Mouse (Mus musculus) liver, adult 2 months (tissue): ENCODE measurements around the gene 4930579F01Rik. TPM values are rescaled to one million over a fixed set of nuclear protein-coding genes. Genes with fewer than 3 reads are reported as not detected.

Experiments used
- DNase-seq: peaks from one replicate; pipeline ENCODE4 v3.0.0-alpha.2; 2011; ENCODE audit warnings: low read depth, low spot score; ENCODE audit errors: extremely low read depth
- H3K27ac ChIP-seq: fragments of 200-500 bp; replicated peaks from 2 replicates; pipeline ENCODE4 v1.5.1; 2012; ENCODE audit warnings: low read depth, mild to moderate bottlenecking, control low read depth, inconsistent platforms, low read length; ENCODE audit not compliant: insufficient read depth
- H3K27me3 ChIP-seq: fragments of 200-500 bp; 2 replicates; pipeline ENCODE4 v1.6.1; 2012; ENCODE audit warnings: mild to moderate bottlenecking, moderate library complexity, low read length, inconsistent platforms; ENCODE audit not compliant: control insufficient read depth, insufficient read depth
- H3K36me3 ChIP-seq: fragments of 200-500 bp; 2 replicates; pipeline ENCODE4 v1.6.1; 2012; ENCODE audit warnings: low read length, inconsistent platforms; ENCODE audit not compliant: control insufficient read depth, insufficient read depth
- H3K4me1 ChIP-seq: fragments of 200-500 bp; 2 replicates; pipeline ENCODE4 v1.6.1; 2011; ENCODE audit warnings: low read length; ENCODE audit not compliant: control insufficient read depth, insufficient read depth
- H3K4me3 ChIP-seq: fragments of 200-500 bp; 2 replicates; pipeline ENCODE4 v1.5.1; 2011; ENCODE audit warnings: low read depth, mild to moderate bottlenecking, control low read depth, low read length, moderate library complexity; ENCODE audit not compliant: insufficient read depth
- H3K79me2 ChIP-seq: fragments of 200-500 bp; 2 replicates; pipeline ENCODE4 v1.6.1; 2012; ENCODE audit warnings: inconsistent platforms, mild to moderate bottlenecking, low read length, moderate library complexity; ENCODE audit not compliant: control insufficient read depth, insufficient read depth
- H3K9ac ChIP-seq: fragments of 200-500 bp; 2 replicates; pipeline ENCODE4 v1.6.1; 2012; ENCODE audit warnings: low read depth, mild to moderate bottlenecking, control low read depth, inconsistent platforms, low read length
- CTCF ChIP-seq: fragments of 200-500 bp; IDR thresholded peaks from 2 replicates; pipeline ENCODE4 v1.5.1; 2011; ENCODE audit warnings: low read depth, low read length, control low read depth
- POLR2A ChIP-seq: fragments of 200-500 bp; IDR thresholded peaks from 2 replicates; pipeline ENCODE4 v1.6.1; 2011; ENCODE audit warnings: low read length, control low read depth; ENCODE audit not compliant: insufficient read depth; ENCODE audit errors: extremely low read depth
- WGBS: fragments of 180-500 bp; shearing (Covaris S2); methylation state at CpG from one replicate; pipeline ENCODE4 v1.1.7; 2018; 5-methylcytosine and 5-hydroxymethylcytosine counted together
- polyA plus RNA-seq: library from polyadenylated mRNA; depleted of rRNA; stranded (reverse); fragments of >200 nt; gene quantifications from 2 replicates; pipeline ENCODE4 v1.2.3, GENCODE M21; 2012
- total RNA-seq: library from RNA; depleted of rRNA; stranded (reverse); fragments of >200 nt; gene quantifications from 2 replicates; pipeline ENCODE4 v1.2.3, GENCODE M21; 2014

Gene 4930579F01Rik
- total and polyA plus RNA-seq, 2 experiments = not detected

DNA sequence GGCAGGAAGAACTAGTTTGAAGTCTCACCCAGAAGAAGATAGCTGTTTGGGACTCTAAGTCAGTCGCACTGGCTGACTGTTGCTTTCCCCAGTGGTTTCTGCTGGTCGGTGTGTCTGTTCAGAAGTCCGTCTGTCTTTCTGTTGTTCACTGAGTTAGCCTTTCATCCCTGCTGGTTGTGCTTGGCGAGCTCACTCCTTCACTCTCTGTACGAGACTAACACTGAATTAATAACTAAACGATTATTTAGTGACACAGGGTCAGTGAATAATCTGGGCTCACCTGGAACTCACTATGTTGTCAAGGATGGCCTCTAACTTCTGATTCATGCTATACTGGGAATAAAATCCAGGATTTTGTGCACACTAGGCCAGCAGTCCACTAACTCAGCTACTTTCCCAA is 45.8 kb upstream of the 4930579F01Rik start:
- H3K4me3 ChIP-seq = peak overlapping the region; percentile 61
- H3K27ac ChIP-seq = peak overlapping the region; percentile 95
- H3K27me3 ChIP-seq = no peaks in the 10 kb centered on the region
- H3K4me1 ChIP-seq = peaks cover 46% of the 10 kb centered on the region
- peak overlapping the region; percentile 88 for H3K9ac ChIP-seq
- peak; percentile 91 for DNase-seq
- TF ChIP-seq CTCF = no peak
- 0 out of 2 replicates have a peak, but pooled peaks have one; percentile 31 for TF ChIP-seq POLR2A
- H3K79me2 ChIP-seq = peaks cover 7% of the 10 kb centered on the region; the same call in 1 of the 2 replicates
- H3K36me3 ChIP-seq = peaks cover 24% of the 10 kb centered on the region
- 19% methylated on average over 6 of the region's 6 CpGs for WGBS

DNA sequence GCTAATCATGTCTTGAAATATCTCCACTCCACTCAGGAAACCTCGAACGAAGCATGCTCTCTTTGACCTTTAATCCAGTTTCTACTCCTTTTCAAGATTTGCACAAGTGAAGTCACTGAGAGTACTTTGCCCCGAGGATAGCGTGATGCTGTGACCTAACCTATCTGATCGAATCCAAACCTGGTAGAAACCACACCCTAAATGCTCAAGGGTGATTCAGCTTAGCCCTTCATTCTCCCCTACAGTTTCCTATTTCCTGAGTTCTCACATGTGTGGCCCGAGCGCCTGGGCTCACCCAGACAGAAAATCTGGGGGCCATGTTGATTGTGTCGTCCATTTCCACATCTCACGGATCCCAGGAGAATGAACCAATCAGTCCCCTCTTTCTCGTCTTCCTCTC is 44.4 kb upstream of the 4930579F01Rik start:
- peak; percentile 62; the same call in 1 of the 2 replicates for TF ChIP-seq POLR2A
- TF ChIP-seq CTCF = no peak
- H3K4me3 ChIP-seq = peak overlapping the region; percentile 61
- DNase-seq = peak; percentile 99
- 18% methylated on average over 10 of the region's 10 CpGs for WGBS
- H3K27ac ChIP-seq = peak overlapping the region; percentile 97
- peaks cover 7% of the 10 kb centered on the region; the same call in 1 of the 2 replicates for H3K79me2 ChIP-seq
- peaks cover 34% of the 10 kb centered on the region for H3K4me1 ChIP-seq
- peaks cover 33% of the 10 kb centered on the region for H3K36me3 ChIP-seq
- H3K9ac ChIP-seq = peak overlapping the region; percentile 88
- no peaks in the 10 kb centered on the region; the same call in 1 of the 2 replicates for H3K27me3 ChIP-seq

DNA sequence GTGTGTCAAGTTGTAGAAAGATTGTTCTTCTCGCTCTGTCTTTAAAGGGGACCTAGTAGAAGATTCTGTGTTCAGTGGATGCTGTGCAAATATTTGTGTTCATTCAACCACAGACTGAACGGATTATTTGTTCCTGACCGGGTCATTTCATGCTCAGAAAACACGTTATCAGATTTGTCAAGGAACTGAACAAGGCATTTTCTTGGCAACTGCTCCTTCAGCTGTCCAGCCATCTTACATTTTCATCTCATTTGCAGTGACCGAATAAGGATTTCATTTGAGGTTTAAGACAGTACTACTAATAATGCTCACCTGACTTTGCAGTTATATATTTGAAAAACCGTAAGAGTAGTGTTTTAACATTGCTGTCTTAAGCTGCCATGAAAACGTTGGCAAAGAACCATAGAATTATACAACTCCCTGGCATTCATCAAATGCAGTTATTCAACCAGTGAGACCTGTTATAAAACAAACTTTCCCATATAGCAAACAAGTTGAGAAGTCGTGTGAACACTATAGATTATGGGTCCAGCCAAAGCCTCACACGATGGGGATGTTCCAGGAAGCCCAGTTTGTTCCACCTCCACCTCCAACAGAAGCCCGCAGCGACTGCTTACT is 43.0 kb upstream of the 4930579F01Rik start:
- peak; percentile 92 for DNase-seq
- peak overlapping the region; percentile 97 for H3K27ac ChIP-seq
- H3K4me1 ChIP-seq = peaks cover 27% of the 10 kb centered on the region
- H3K79me2 ChIP-seq = peaks cover 7% of the 10 kb centered on the region; the same call in 1 of the 2 replicates
- WGBS = 33% methylated on average over 11 of the region's 11 CpGs
- H3K36me3 ChIP-seq = peaks cover 33% of the 10 kb centered on the region
- no peaks in the 10 kb centered on the region; the same call in 1 of the 2 replicates for H3K27me3 ChIP-seq
- peak overlapping the region; percentile 31 for H3K4me3 ChIP-seq
- no peak for TF ChIP-seq CTCF
- TF ChIP-seq POLR2A = no peak
- peak overlapping the region; percentile 75 for H3K9ac ChIP-seq

DNA sequence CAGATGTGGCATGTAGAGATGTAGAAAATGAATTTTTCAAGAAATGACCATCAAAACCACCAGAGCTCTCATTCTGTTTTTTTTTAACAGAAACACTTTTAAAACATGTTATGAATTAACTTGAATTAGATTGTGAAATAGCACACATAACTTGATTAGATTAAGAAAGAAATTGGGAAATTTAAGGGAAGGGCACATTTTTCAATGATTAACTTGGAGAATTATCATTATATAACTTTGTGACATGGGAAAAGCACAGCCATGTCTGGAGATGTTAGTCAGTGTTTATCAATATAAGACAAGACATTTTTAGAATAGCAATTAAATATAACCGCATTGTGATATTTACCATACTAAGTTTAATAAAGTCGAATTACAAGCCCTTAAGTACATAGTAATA is 37.9 kb upstream of the 4930579F01Rik start:
- Histone ChIP-seq H3K4me3 (no peak overlapping the region; the same call in 1 of the 2 replicates), H3K9ac (no peak overlapping the region), H3K27me3 (no peaks in the 10 kb centered on the region; the same call in 1 of the 2 replicates), H3K36me3 (peaks cover 47% of the 10 kb centered on the region), H3K4me1 (peaks cover 39% of the 10 kb centered on the region), H3K27ac (no peak overlapping the region), H3K79me2 (peaks cover 10% of the 10 kb centered on the region; the same call in 1 of the 2 replicates)
- DNase-seq = peak; percentile 95
- TF ChIP-seq CTCF (no peak), POLR2A (no peak)
- WGBS = 28% methylated on average over 2 of the region's 2 CpGs

DNA sequence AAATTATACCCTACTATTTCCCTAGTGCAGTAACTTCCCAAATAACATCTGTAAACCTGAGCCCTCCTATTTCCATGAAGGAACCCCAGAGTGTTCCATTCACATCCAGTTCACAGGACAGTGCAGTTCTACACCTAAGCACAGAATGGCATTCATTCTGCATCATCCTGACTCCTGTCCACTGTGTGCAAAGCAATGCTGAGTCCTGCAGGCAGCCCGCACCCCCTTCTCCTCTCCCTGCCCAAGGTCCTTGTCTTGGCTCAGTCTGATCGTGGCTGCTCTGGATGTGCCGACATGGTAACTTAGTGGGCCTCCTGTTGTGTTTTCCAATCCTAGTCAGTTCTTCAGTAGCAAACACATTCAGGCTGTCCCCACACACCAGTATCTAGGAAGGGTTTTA is 36.6 kb upstream of the 4930579F01Rik start:
- H3K36me3 ChIP-seq = peaks cover 38% of the 10 kb centered on the region
- DNase-seq = peak; percentile 46
- peaks cover 36% of the 10 kb centered on the region for H3K4me1 ChIP-seq
- peak overlapping the region; percentile 100 for H3K27ac ChIP-seq
- TF ChIP-seq POLR2A = no peak
- TF ChIP-seq CTCF = no peak
- H3K9ac ChIP-seq = peak overlapping the region; percentile 75
- peaks cover 6% of the 10 kb centered on the region; the same call in 1 of the 2 replicates for H3K79me2 ChIP-seq
- no peaks in the 10 kb centered on the region; the same call in 1 of the 2 replicates for H3K27me3 ChIP-seq
- H3K4me3 ChIP-seq = no peak overlapping the region
- WGBS = 29% methylated on average over 3 of the region's 3 CpGs

GRCm38 (mm10) chr3:138229448-138229847 is 35.8 kb upstream of the 4930579F01Rik start:
- Histone ChIP-seq H3K79me2 (peaks cover 3% of the 10 kb centered on the region; the same call in 1 of the 2 replicates), H3K4me1 (peaks cover 40% of the 10 kb centered on the region), H3K27ac (peak overlapping the region; percentile 100), H3K4me3 (no peak overlapping the region), H3K27me3 (no peaks in the 10 kb centered on the region; the same call in 1 of the 2 replicates), H3K36me3 (peaks cover 31% of the 10 kb centered on the region), H3K9ac (peak overlapping the region; percentile 6; the same call in 1 of the 2 replicates)
- DNase-seq = peak; percentile 62
- 83% methylated on average over 1 of the region's 1 CpGs for WGBS
- TF ChIP-seq POLR2A (no peak), CTCF (no peak)
